Mouse (Mus musculus) liver, embryonic 18 days (tissue): Measurements from ENCODE around the gene Bpnt1. TPM values are rescaled to one million over a fixed set of nuclear protein-coding genes. Genes with fewer than 3 reads are reported as not detected.

Source experiments
- polyA plus RNA-seq: library from polyadenylated mRNA; depleted of rRNA; stranded (reverse); fragments of >200 nt; gene quantifications from 2 replicates; pipeline ENCODE4 v1.2.3, GENCODE M21; 2012; rRNA removed

The Bpnt1 gene
- polyA plus RNA-seq, result 21.1 and 22.3 TPM in 2 replicates

GRCm38 (mm10) chr1:185331983-185332430 is at the start of gene Bpnt1:
TSS of gene Bpnt1 (plus strand) at chr1:185332149.

GRCm38 (mm10) chr1:185328721-185329610 is 3.0 kb upstream of the Bpnt1 start, which contains the start of gene Iars2:
TSS of gene Iars2 (minus strand) at chr1:185329396.

DNA sequence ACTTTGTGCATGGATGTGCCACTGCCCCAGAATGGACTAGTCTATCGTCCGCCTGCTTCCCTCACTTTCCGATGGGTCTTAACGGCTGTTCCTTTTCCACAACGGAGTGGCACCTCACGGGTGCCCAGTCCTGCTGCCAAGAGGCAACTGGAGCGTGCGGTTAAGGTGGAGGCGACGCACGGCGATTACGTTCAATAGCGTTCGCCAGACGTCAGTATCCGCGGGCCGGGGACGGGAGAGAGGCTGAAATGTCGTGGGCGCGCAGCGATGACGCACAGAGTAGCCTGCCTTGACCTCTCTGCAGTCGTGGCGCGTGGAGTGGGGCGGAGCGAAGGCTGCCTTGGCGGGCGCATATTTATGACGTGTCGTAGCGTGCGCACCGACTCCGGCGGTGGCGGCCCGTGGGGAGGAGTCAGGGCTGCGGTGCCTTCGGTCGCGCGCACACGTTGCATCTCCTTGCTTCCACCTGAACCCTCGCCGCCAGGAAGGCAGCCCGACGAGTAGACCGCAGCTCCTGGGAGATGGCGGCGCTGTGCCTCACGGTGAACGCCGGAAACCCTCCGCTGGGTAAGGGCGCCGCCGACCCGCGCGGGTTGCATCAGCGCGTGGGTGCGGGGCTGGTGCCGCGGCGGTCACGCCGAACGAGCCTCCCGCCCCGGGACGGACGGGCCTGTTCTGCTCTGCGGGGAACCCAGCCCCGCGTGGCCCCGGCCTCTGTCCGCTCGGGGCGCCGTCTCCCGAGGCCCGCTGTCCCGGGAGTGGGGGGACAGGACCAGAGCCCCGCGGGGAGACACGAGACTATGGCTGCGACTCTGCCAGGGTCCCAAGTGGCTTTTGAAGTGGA is 30.9 kb downstream of the Bpnt1 start, which contains the start of gene Eprs:
Gene Eprs (plus strand): TSS at position 368 of the 844 bp plus-strand sequence.

Other genes starting within 250 kb of the Bpnt1 start
- gene Rab3gap2, start 128.0 kb upstream of the Bpnt1 start, polyA plus RNA-seq, result 12.4 and 14.3 TPM in 2 replicates
- gene Iars2, start 2.8 kb upstream of the Bpnt1 start, polyA plus RNA-seq, result 14.5 and 15.0 TPM in 2 replicates
- 18.7 and 20.1 TPM in 2 replicates for gene Eprs, start 30.9 kb downstream of the Bpnt1 start, polyA plus RNA-seq
- gene Slc30a10, start 122.7 kb downstream of the Bpnt1 start, polyA plus RNA-seq, result 14.1 and 15.4 TPM in 2 replicates